Mouse (Mus musculus): ENCODE measurements around the gene Tns3. TPM values are rescaled to one million over a fixed set of nuclear protein-coding genes. Genes with fewer than 3 reads are reported as not detected.

Gene Tns3
- polyA plus RNA-seq, 1 experiment from 2014 or later, result 13.8 TPM

- H3K36me3 ChIP-seq (replicated peaks), result peaks cover 39% of the 10 kb centered on the region
- no peak for DNase-seq (ENCODE audit: extremely low spot score, low spot score)
- H3K4me1 ChIP-seq, result peaks cover 11% of the 10 kb centered on the region
- no peak overlapping the region for H3K4me3 ChIP-seq
- 93% methylated on average over 3 of the region's 3 CpGs for WGBS
- no peaks in the 10 kb centered on the region for H3K27me3 ChIP-seq (ENCODE audit: poor library complexity, severe bottlenecking)
- H3K27ac ChIP-seq, result no peak overlapping the region
- no peaks in the 10 kb centered on the region for H3K9me3 ChIP-seq
These were observed 71.2 kb downstream of the Tns3 start for GRCm38 (mm10) chr11:8593172-8593571.

DNA sequence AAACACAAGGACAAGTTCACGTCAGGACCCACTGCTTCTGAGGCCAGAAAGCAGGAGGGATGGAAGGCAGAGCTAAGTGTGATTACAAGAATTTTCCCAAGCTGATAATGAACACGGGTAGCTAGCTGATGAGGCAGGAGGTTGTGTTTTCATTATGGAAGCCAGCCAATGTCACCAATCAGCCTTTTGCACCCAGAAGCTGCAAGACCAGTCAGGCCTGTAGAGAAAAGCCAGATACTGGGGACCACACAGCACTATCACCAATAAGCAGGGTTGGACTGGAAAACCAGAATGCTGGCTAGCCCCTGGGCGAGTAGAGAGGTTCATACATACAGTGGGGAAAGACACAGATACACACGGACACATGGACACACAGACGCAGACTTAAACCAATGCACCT is 73.1 kb downstream of the Tns3 start:
- Histone ChIP-seq H3K36me3 (replicated peaks) (peaks cover 23% of the 10 kb centered on the region), H3K9me3 (no peaks in the 10 kb centered on the region), H3K27ac (no peak overlapping the region), H3K4me3 (no peak overlapping the region), H3K27me3 (ENCODE audit: poor library complexity, severe bottlenecking) (no peaks in the 10 kb centered on the region), H3K4me1 (peaks cover 28% of the 10 kb centered on the region)
- WGBS, result 93% methylated on average over 5 of the region's 5 CpGs
- DNase-seq (ENCODE audit: extremely low spot score, low spot score), result no peak

DNA sequence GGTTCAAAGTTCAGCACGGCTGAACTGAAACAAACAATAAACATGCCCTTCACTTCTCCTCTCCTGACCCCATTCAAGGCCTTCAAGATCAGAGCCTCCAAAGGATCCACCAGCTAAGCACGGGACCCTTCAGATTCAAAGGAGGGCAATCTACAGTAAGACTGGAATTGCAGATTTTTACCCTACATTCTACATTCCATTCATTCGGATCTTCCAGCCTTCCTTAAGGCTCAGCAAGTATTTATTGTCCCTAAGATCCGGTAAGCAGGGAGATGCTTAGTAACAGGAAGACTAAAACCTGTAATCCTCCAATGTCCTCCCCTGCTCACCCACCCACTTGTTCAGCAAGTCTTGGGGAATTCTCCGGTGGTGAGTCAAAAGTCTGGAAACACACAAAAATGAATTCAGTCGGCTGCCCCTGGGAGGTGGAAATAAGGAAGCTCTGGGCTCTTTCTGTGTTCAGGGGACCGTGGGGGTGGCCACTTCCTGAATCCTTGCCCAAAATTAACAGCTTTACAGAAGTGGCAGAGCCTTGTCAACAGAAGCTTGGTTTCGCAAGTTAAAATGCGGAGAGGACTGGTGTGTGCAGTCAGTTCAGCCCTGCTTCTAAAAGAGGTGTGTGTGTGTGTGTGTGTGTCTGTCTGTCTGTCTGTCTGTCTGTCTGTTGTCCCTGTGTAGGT is 75.0 kb downstream of the Tns3 start:
- Histone ChIP-seq H3K4me3 (no peak overlapping the region), H3K27ac (no peak overlapping the region), H3K36me3 (replicated peaks) (peaks cover 13% of the 10 kb centered on the region), H3K27me3 (ENCODE audit: poor library complexity, severe bottlenecking) (no peaks in the 10 kb centered on the region), H3K9me3 (no peaks in the 10 kb centered on the region), H3K4me1 (peaks cover 47% of the 10 kb centered on the region)
- 76% methylated on average over 9 of the region's 9 CpGs for WGBS
- DNase-seq (ENCODE audit: extremely low spot score, low spot score), result no peak

DNA sequence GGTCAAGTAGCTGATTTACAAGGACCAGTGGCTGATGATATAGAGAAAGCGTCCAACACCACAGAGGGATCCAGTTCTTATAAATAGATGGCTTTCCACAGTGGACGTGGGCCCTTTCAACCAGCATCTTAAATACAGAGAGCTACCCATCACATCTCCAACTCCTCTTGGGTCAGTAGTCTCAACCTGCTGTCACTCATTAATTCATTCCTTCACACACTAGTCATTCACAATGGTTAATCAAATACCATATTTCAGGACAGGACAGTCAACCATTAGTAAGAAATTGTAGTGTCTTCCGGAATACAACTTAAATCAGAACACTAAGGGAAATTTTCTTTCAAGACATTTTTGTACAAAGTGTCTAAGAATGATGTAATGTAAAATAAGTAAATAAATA is 76.4 kb downstream of the Tns3 start:
- no peaks in the 10 kb centered on the region for H3K9me3 ChIP-seq
- WGBS, result 88% methylated on average over 3 of the region's 3 CpGs
- H3K4me3 ChIP-seq, result no peak overlapping the region
- peak overlapping the region; percentile 60 for H3K27ac ChIP-seq
- no peaks in the 10 kb centered on the region for H3K27me3 ChIP-seq (ENCODE audit: poor library complexity, severe bottlenecking)
- peaks cover 13% of the 10 kb centered on the region for H3K36me3 ChIP-seq (replicated peaks)
- H3K4me1 ChIP-seq, result peaks cover 61% of the 10 kb centered on the region
- no peak for DNase-seq (ENCODE audit: extremely low spot score, low spot score)

DNA sequence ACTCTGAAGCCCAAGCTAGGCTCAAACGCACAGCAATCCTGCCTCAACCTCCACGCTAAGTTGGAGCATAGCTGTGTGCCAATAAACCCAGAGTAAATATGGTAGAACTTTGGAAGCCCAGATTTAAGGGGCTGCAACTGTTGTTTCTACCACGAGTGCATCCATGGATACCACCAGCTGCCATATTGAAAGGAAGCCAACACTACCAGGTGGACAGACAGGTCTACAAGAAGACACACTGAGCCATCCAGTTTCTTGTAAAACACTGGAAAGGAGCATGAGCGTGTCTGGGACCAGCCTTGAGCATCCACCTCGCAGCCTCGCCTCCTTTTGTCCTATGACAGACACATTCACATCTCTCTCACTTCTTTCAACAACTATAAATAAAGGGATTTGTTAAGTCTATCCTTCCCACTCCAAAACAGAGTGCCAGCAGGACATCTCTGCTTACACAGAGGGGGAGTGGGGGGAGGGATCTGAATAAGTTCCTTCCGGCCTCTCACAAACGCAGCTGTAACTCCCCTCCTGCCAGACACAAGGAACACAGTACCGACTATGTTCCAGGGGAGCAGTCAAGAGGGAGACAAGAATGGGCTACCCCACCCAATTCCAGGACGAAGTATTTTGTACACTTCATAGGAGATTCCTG is 77.2 kb downstream of the Tns3 start:
- Histone ChIP-seq H3K4me1 (peaks cover 68% of the 10 kb centered on the region), H3K36me3 (replicated peaks) (peaks cover 14% of the 10 kb centered on the region), H3K9me3 (no peaks in the 10 kb centered on the region), H3K4me3 (no peak overlapping the region), H3K27ac (peak overlapping the region; percentile 60), H3K27me3 (ENCODE audit: poor library complexity, severe bottlenecking) (no peaks in the 10 kb centered on the region)
- 52% methylated on average over 10 of the region's 10 CpGs for WGBS
- no peak for DNase-seq (ENCODE audit: extremely low spot score, low spot score)

- Histone ChIP-seq H3K4me3 (no peak overlapping the region), H3K9me3 (no peaks in the 10 kb centered on the region), H3K27ac (0 out of 2 replicates have a peak overlapping the region, but pooled peaks have one; percentile 11), H3K27me3 (ENCODE audit: poor library complexity, severe bottlenecking) (no peaks in the 10 kb centered on the region), H3K36me3 (replicated peaks) (peaks cover 21% of the 10 kb centered on the region), H3K4me1 (peaks cover 68% of the 10 kb centered on the region)
- no peak for DNase-seq (ENCODE audit: extremely low spot score, low spot score)
- 70% methylated on average over 2 of the region's 2 CpGs for WGBS
These were observed 78.0 kb downstream of the Tns3 start for GRCm38 (mm10) chr11:8586374-8586773.

DNA sequence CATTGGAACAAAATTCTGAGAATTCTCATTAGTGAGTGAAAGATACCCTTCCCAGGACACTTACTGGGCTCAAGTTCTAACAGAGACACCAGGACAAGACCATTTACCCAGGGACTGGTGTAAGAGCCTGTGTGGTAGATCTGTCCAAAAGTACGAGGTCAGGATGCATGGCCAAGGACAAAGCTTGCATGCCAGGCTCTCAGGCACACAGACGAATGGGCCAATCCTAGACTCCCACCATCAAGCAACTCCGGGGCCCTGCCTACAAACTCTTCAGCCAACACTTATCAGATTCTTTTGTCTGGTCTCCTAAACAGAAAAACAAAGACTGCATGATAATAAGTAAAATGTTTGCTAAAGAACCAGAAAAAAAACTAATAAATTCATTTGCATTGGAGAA is 78.6 kb downstream of the Tns3 start:
- Histone ChIP-seq H3K27me3 (ENCODE audit: poor library complexity, severe bottlenecking) (no peaks in the 10 kb centered on the region), H3K36me3 (replicated peaks) (peaks cover 20% of the 10 kb centered on the region), H3K4me3 (no peak overlapping the region), H3K27ac (peak overlapping the region; percentile 70), H3K4me1 (peaks cover 68% of the 10 kb centered on the region), H3K9me3 (no peaks in the 10 kb centered on the region)
- no peak for DNase-seq (ENCODE audit: extremely low spot score, low spot score)
- WGBS, result 78% methylated on average over 3 of the region's 3 CpGs

- Histone ChIP-seq H3K4me3 (no peak overlapping the region), H3K27me3 (ENCODE audit: poor library complexity, severe bottlenecking) (no peaks in the 10 kb centered on the region), H3K36me3 (replicated peaks) (peaks cover 17% of the 10 kb centered on the region), H3K27ac (peak overlapping the region; percentile 70), H3K4me1 (peaks cover 67% of the 10 kb centered on the region), H3K9me3 (no peaks in the 10 kb centered on the region)
- WGBS, result 13% methylated on average over 1 of the region's 1 CpGs
- DNase-seq (ENCODE audit: extremely low spot score, low spot score), result peak; percentile 48
These were observed 79.4 kb downstream of the Tns3 start for GRCm38 (mm10) chr11:8584925-8585324.

GRCm38 (mm10) chr11:8584307-8584706 is 80.0 kb downstream of the Tns3 start:
- H3K9me3 ChIP-seq, result no peaks in the 10 kb centered on the region
- no peaks in the 10 kb centered on the region for H3K27me3 ChIP-seq (ENCODE audit: poor library complexity, severe bottlenecking)
- peaks cover 61% of the 10 kb centered on the region for H3K4me1 ChIP-seq
- WGBS, result 59% methylated on average over 2 of the region's 2 CpGs
- DNase-seq (ENCODE audit: extremely low spot score, low spot score), result no peak
- H3K4me3 ChIP-seq, result no peak overlapping the region
- peaks cover 13% of the 10 kb centered on the region for H3K36me3 ChIP-seq (replicated peaks)
- H3K27ac ChIP-seq, result peak overlapping the region; percentile 70

GRCm38 (mm10) chr11:8583137-8583536 is 81.2 kb downstream of the Tns3 start:
- Histone ChIP-seq H3K27me3 (ENCODE audit: poor library complexity, severe bottlenecking) (no peaks in the 10 kb centered on the region), H3K36me3 (replicated peaks) (peaks cover 13% of the 10 kb centered on the region), H3K4me1 (peaks cover 57% of the 10 kb centered on the region), H3K9me3 (no peaks in the 10 kb centered on the region), H3K27ac (peak overlapping the region; percentile 70; the same call in 1 of the 2 replicates), H3K4me3 (no peak overlapping the region)
- no peak for DNase-seq (ENCODE audit: extremely low spot score, low spot score)
- WGBS, result 83% methylated on average over 3 of the region's 3 CpGs

DNA sequence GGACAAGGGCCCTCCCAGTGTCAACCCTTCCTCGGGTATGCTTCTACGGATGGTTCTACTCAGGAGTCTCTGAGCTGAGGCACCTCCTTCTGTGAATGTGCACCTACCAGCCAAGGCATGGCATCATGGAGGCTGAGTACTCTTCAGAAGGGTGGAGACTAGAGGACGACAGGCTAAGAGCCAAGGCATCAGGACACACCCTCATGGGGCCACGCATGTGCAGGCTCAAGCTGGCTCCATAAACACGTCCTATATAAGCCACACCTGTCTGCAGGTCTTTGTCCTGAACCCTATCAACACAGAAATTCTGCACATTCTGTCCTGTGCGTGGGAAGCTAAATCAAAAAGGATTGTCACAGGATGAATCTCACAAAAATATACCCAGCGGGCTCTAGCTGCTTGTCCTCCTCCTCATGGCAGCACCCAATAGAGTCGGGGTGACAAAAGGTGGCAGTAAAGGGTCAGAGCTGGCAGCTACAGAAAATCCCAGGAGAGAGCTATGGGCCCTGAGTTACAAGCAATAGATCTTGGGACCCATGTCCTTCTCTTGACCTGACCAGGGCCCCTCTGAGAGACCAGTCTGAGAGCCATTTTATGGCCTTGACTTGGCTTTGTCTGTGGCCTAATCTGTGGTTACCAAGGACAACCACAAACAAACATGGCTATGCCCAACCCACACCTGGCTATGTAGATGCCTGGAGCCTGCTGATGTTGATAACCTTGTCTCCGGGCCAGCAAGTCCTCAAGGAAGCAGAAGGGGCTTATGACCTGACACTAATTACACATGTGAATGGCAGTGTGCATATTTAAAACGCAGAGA is 82.0 kb downstream of the Tns3 start:
- Histone ChIP-seq H3K4me3 (no peak overlapping the region), H3K27me3 (ENCODE audit: poor library complexity, severe bottlenecking) (no peaks in the 10 kb centered on the region), H3K27ac (no peak overlapping the region; the same call in 1 of the 2 replicates), H3K36me3 (replicated peaks) (peaks cover 15% of the 10 kb centered on the region; the same call in 1 of the 2 replicates), H3K4me1 (peaks cover 51% of the 10 kb centered on the region), H3K9me3 (no peaks in the 10 kb centered on the region)
- DNase-seq (ENCODE audit: extremely low spot score, low spot score), result no peak
- 87% methylated on average over 10 of the region's 10 CpGs for WGBS

GRCm38 (mm10) chr11:8579789-8580188 is 84.5 kb downstream of the Tns3 start:
- 93% methylated on average over 5 of the region's 5 CpGs for WGBS
- no peaks in the 10 kb centered on the region for H3K9me3 ChIP-seq
- no peaks in the 10 kb centered on the region for H3K27me3 ChIP-seq (ENCODE audit: poor library complexity, severe bottlenecking)
- no peak for DNase-seq (ENCODE audit: extremely low spot score, low spot score)
- no peak overlapping the region for H3K4me3 ChIP-seq
- H3K36me3 ChIP-seq (replicated peaks), result peaks cover 29% of the 10 kb centered on the region
- H3K27ac ChIP-seq, result no peak overlapping the region
- H3K4me1 ChIP-seq, result peaks cover 46% of the 10 kb centered on the region
